9 mouse cellular contexts compared by ENCODE assay signal in genomic region chr8:61479506-61480214, GRCm38 (mm10). TPM values are rescaled to one million over a fixed set of nuclear protein-coding genes. Genes with fewer than 3 reads are reported as not detected.
DNase-seq lines count a peak whose midpoint lies in the region; ATAC-seq and TF ChIP-seq lines count a peak whose summit lies in the region.
"Had no signal": no experiment of that assay in that cellular context is flagged by ENCODE, and none has a peak within 500 bp of the region (broad histone marks: within the 10 kb centered on the region; RNA-seq: fewer than 3 reads in every experiment).

No protein-coding gene starts in this region.

- H3ac ChIP-seq in C2C12 (ENCODE audit: control insufficient read depth, insufficient read length, low read depth): no peak overlapping the region

- peak; percentile 63 for DNase-seq in forebrain, embryonic 11.5 days (ENCODE audit: low spot score)
- peak; percentile 54 to 59 for DNase-seq in heart, postnatal 36 days
- DNase-seq in kidney, postnatal 4 days: peak; percentile 64 to 76
- DNase-seq in thymus, postnatal 0 days (ENCODE audit: low spot score): peak; percentile 55

- no peak overlapping the region for H3K4me3 ChIP-seq in C2C12 (ENCODE audit: insufficient read depth, poor library complexity, severe bottlenecking)
- no peak overlapping the region for H3K4me3 ChIP-seq in forebrain, embryonic 11.5 days (ENCODE audit: low read depth, low read length)
- no peak overlapping the region for H3K4me3 ChIP-seq in liver, embryonic 16.5 days (ENCODE audit: low read depth, low read length)
- no peak overlapping the region for H3K4me3 ChIP-seq in neural tube, embryonic 13.5 days
- H3K4me3 ChIP-seq: erythroblast, embryonic 14.5 days had no signal

- intact Hi-C loops in heart, postnatal 36 days (cut with DNase I): loop anchor here (5.0 to 10.0 kb wide), 3 partner anchors 437 to 975 kb away; partner anchors contain the start of genes Aadat, Gm10283 and Mfap3l

- H3K36me3 ChIP-seq in C2C12 (ENCODE audit: control insufficient read depth, insufficient read depth): no peaks in the 10 kb centered on the region
- H3K36me3 ChIP-seq in forebrain, embryonic 11.5 days (ENCODE audit: control insufficient read depth, insufficient read depth, low read length): no peaks in the 10 kb centered on the region
- no peaks in the 10 kb centered on the region for H3K36me3 ChIP-seq in liver, embryonic 16.5 days (ENCODE audit: control insufficient read depth, insufficient read depth)
- no peaks in the 10 kb centered on the region for H3K36me3 ChIP-seq in neural tube, embryonic 13.5 days

- ATAC-seq in activated CD4-positive, CD25-positive, alpha-beta regulatory T cell, adult 4 months: peak; percentile 82
- peak; percentile 66 for ATAC-seq in forebrain, embryonic 11.5 days (replicated peaks; ENCODE audit: low FRiP score)
- peak; percentile 47; the same call in 1 of the 2 replicates for ATAC-seq in liver, embryonic 16.5 days (ENCODE audit: low read depth)
- peak; percentile 67 for ATAC-seq in neural tube, embryonic 13.5 days (ENCODE audit: low read depth)

- no peak overlapping the region for H3K4me2 ChIP-seq in forebrain, embryonic 11.5 days (ENCODE audit: low read depth, low read length, severe bottlenecking)
- H3K4me2 ChIP-seq in liver, embryonic 16.5 days (ENCODE audit: low read depth, low read length): no peak overlapping the region
- no peak overlapping the region for H3K4me2 ChIP-seq in neural tube, embryonic 13.5 days

- H3K9me3 ChIP-seq in forebrain, embryonic 11.5 days (ENCODE audit: control insufficient read depth, low read length): no peaks in the 10 kb centered on the region
- no peaks in the 10 kb centered on the region for H3K9me3 ChIP-seq in liver, embryonic 16.5 days (replicated peaks; ENCODE audit: control insufficient read depth, low read length)
- no peaks in the 10 kb centered on the region for H3K9me3 ChIP-seq in neural tube, embryonic 13.5 days

- H3K9ac ChIP-seq in forebrain, embryonic 11.5 days (ENCODE audit: low read length): no peak overlapping the region
- no peak overlapping the region for H3K9ac ChIP-seq in liver, embryonic 16.5 days (ENCODE audit: low read depth, low read length)
- no peak overlapping the region for H3K9ac ChIP-seq in neural tube, embryonic 13.5 days

- peak; percentile 26 for TF ChIP-seq CTCF in C2C12 (IDR thresholded peaks at IDR 0.05; ENCODE audit: control insufficient read depth, insufficient read depth, insufficient read length)

- H3K27ac ChIP-seq in forebrain, embryonic 11.5 days (ENCODE audit: low read depth, low read length): no peak overlapping the region
- no peak overlapping the region for H3K27ac ChIP-seq in liver, embryonic 16.5 days (ENCODE audit: low read length)
- H3K27ac ChIP-seq in neural tube, embryonic 13.5 days (replicated peaks): no peak overlapping the region

- H3K79me2 ChIP-seq in C2C12 (ENCODE audit: control insufficient read depth, insufficient read depth): no peaks in the 10 kb centered on the region

- peaks cover 3% of the 10 kb centered on the region for H3K27me3 ChIP-seq in C2C12 (ENCODE audit: control insufficient read depth, insufficient read depth, insufficient read length)
- no peaks in the 10 kb centered on the region for H3K27me3 ChIP-seq in forebrain, embryonic 11.5 days (ENCODE audit: control insufficient read depth, insufficient read depth, low read length)
- H3K27me3 ChIP-seq in liver, embryonic 16.5 days (ENCODE audit: control insufficient read depth, insufficient read depth, low read depth, low read length): no peaks in the 10 kb centered on the region
- H3K27me3 ChIP-seq in neural tube, embryonic 13.5 days: no peaks in the 10 kb centered on the region

- 57% methylated on average over 10 of the region's 11 CpGs for WGBS in forebrain, embryonic 11.5 days
- 52% methylated on average over 11 of the region's 11 CpGs for WGBS in liver, embryonic 16.5 days (ENCODE audit: insufficient replicate concordance)
- 60% methylated on average over 10 of the region's 11 CpGs for WGBS in neural tube, embryonic 13.5 days

- H3K79me3 ChIP-seq in C2C12 (ENCODE audit: low read depth): no peaks in the 10 kb centered on the region

- H3K4me1 ChIP-seq in forebrain, embryonic 11.5 days (replicated peaks; ENCODE audit: control insufficient read depth, insufficient read depth, low read length): no peaks in the 10 kb centered on the region
- H3K4me1 ChIP-seq in liver, embryonic 16.5 days (ENCODE audit: control insufficient read depth, low read depth, low read length): no peaks in the 10 kb centered on the region
- H3K4me1 ChIP-seq in neural tube, embryonic 13.5 days (replicated peaks): no peaks in the 10 kb centered on the region

TF ChIP-seq in C2C12, 6 proteins besides CTCF, POLR2A, EP300 and RAD21:
- TF ChIP-seq FOSL1 (IDR thresholded peaks at IDR 0.05; ENCODE audit: insufficient read depth, low read length, poor library complexity, severe bottlenecking) (no peak), USF1 (IDR thresholded peaks at IDR 0.05; ENCODE audit: low read depth) (no peak), MAX (IDR thresholded peaks at IDR 0.05) (no peak)
TF ChIP-seq in C2C12: peak in this region for 0.

RNA-seq across cellular contexts. Expression of gene Cbr4, which starts 7.9 kb away (rescaled TPM):
- 7.9 TPM for polyA plus RNA-seq in C2C12 (2012; fragmentation: generic; extraction: Trizol)
- 10 to 100 TPM; 17.3 to 27.7 TPM for polyA plus RNA-seq in activated CD4-positive, CD25-positive, alpha-beta regulatory T cell, adult 4 months (2017; shearing (Covaris generic))
- 27.9 and 31.0 TPM in 2 replicates for polyA plus RNA-seq in forebrain, embryonic 11.5 days (2014; fragmentation: Nextera tagmentation; extraction: Ambion mirVana)
- total RNA-seq in heart, postnatal 36 days (2021): 10 to 100 TPM; 78.4 to 82.9 TPM
- 21.3 and 23.6 TPM in 2 replicates for polyA plus RNA-seq in liver, embryonic 16.5 days (2015; fragmentation: Nextera tagmentation; extraction: Ambion mirVana)
- polyA plus RNA-seq in neural tube, embryonic 13.5 days (2015; fragmentation: Nextera tagmentation; extraction: Ambion mirVana): 21.7 and 23.1 TPM in 2 replicates
- polyA plus RNA-seq in thymus, postnatal 0 days (2015; fragmentation: Nextera tagmentation; extraction: Ambion mirVana): 47.0 and 47.5 TPM in 2 replicates
